Mouse (Mus musculus) large intestine, adult 2 months (tissue): ENCODE data around the gene Gm10837. TPM values are rescaled to one million over a fixed set of nuclear protein-coding genes. Genes with fewer than 3 reads are reported as not detected.
"Not testable (repeated sequence)": the region's sequence is repeated elsewhere in the genome, so short reads cannot be mapped to it uniquely, and the experiment has no call there.

Source experiments
- DNase-seq: peaks from one replicate; pipeline ENCODE4 v3.0.0-alpha.2; 2012; ENCODE audit warnings: low read depth, low spot score
- WGBS: fragments of 180-500 bp; shearing (Covaris S2); methylation state at CpG from one replicate; pipeline ENCODE4 v1.1.7; 2018; 5-methylcytosine and 5-hydroxymethylcytosine counted together
- polyA plus RNA-seq: library from polyadenylated mRNA; depleted of rRNA; stranded (reverse); fragments of >200 nt; gene quantifications from 2 replicates; pipeline ENCODE4 v1.2.3, GENCODE M21; 2012

Gm10837 gene
- polyA plus RNA-seq, 1 experiment = not detected

DNA sequence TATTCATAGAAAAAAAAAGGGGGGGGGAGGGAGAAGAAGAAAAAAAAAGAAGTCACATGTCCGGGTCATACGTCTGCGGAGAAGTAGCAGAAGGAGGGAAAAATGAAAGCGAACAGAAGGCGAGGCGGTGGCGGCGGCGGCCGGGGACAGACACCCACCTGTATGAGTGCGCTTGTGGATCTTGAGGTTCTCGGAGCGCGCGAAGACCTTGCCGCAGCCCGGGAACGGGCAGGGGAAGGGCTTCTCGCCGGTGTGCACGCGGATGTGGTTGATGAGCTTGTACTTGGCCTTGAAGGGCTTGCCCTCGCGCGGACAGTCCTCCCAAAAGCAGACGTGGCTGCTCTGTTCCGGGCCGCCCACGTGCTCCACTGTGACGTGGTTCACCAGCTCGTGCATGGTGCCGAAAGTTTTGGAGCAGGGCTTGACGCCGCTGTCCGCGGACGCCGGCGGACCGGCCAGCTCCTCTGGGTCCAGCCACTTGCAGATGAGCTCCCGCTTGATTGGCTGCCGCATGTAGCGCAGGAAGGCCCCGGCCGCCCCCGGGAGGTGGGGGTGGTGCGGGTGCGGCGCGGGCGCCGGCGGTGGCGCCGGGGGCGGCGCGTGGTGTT, 26.5 kb upstream of the Gm10837 start:
- DNase-seq = not testable (repeated sequence)
- 1% methylated on average over 57 of the region's 58 CpGs for WGBS

DNA sequence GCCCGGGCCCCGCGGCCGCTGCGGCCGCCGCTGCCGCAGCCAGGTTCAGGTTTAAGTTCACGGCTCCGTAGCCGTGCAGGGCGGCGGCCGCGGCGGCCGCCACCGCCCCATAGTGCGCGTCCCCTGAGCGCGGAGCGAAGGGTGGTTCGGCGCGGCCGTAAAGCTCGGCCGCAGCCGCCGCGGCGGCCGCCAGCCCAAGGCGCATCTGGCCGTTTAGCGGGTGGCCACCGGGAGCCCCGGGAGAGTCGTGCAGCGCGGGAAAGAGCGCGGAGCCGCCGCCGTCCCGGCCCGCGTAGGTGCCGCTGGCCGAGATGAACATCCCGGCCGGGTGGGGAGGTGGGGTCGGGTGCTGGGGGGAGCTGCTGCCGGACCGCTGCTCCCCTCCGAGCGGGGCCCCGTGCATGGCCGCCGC, 26.0 kb upstream of the Gm10837 start:
- under 1% methylated on average over 62 of the region's 62 CpGs for WGBS
- DNase-seq = no peak

GRCm38 (mm10) chr14:122464763-122465741, 25.3 kb upstream of the Gm10837 start, which contains the start of gene Zic5:
Zic5 (minus strand) TSS chr14:122465677.
- 2% methylated on average over 61 of the region's 62 CpGs for WGBS
- no peak for DNase-seq

GRCm38 (mm10) chr14:122465931-122466490, 24.4 kb upstream of the Gm10837 start:
- 20% methylated on average over 13 of the region's 13 CpGs for WGBS
- no peak for DNase-seq

GRCm38 (mm10) chr14:122466756-122467362, 23.5 kb upstream of the Gm10837 start:
- WGBS = 44% methylated on average over 7 of the region's 7 CpGs
- DNase-seq = no peak

DNA sequence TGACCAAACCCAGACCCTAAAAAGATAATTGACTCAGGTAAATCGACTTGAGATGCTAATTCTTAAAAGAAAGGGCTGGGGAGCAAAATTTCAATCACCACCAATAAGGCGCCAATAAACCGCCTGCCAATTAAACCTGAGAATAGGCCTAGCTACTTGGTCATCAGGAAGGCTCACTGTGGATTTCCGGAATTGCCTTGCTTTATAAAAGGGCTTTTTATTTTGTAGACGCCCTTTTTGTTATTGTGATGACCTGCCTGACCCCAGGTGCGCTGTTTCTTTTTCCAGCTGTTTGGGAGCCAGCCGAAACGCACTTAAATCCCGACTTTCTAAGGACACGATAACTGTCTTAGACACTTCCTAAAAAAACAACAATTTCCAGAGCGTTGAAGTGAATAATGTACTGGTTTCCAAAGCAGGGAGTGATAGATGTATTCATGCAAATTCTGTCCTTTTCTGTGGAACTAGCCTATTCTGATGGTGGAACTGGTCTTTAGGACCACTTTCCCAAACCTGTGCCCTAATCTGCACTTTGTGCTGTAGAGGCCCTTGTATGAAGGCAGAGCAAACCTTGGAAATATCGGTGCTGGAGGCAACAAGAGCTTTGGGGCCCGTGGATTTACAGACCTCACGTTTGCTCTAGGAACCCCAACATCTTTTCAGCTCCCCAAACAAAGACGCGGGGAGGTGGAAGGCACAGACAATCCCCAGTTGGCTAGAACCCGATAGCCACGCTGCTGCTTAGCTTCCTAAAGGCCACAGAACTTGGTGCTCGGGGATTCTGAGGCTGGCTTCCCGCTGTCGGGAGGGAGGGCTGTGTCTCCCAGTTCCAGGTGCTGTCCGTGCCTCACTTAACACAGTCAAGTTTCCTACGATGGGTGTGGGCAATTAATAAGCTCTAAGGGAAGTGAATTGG, 22.2 kb upstream of the Gm10837 start:
- 8% methylated on average over 23 of the region's 23 CpGs for WGBS

GRCm38 (mm10) chr14:122468971-122469755, 21.2 kb upstream of the Gm10837 start:
- no peak for DNase-seq
- 6% methylated on average over 28 of the region's 28 CpGs for WGBS

More for the DNA sequence above, 22.2 kb upstream of the Gm10837 start:
- DNase-seq = no peak

GRCm38 (mm10) chr14:122471449-122472085, 18.8 kb upstream of the Gm10837 start:
- DNase-seq = no peak
- 9% methylated on average over 31 of the region's 31 CpGs for WGBS

- WGBS = 2% methylated on average over 13 of the region's 13 CpGs
Observed at GRCm38 (mm10) chr14:122472161-122472560, 18.2 kb upstream of the Gm10837 start.

DNA sequence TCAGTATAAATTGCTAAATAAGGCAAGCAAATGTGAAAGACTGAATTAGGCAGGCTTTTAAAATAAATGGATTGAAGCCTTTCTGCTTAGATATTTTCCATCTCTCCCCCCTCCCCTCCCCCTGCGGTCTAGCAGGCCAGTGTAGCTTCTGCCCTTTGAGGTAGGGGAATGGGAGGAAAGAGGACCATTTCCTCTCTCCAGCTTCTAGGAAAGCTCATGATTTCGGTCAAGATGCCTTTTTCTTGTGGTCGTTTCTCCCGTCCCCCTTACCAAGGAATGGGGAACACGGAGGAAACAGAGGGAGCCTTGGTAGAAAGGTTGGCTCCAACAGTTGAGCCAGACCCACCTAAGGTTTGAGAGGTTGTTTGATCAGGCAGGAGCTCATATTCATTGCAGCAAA, 17.7 kb upstream of the Gm10837 start:
- 4% methylated on average over 5 of the region's 5 CpGs for WGBS
- no peak for DNase-seq

More at GRCm38 (mm10) chr14:122472161-122472560, 18.2 kb upstream of the Gm10837 start:
- no peak for DNase-seq

DNA sequence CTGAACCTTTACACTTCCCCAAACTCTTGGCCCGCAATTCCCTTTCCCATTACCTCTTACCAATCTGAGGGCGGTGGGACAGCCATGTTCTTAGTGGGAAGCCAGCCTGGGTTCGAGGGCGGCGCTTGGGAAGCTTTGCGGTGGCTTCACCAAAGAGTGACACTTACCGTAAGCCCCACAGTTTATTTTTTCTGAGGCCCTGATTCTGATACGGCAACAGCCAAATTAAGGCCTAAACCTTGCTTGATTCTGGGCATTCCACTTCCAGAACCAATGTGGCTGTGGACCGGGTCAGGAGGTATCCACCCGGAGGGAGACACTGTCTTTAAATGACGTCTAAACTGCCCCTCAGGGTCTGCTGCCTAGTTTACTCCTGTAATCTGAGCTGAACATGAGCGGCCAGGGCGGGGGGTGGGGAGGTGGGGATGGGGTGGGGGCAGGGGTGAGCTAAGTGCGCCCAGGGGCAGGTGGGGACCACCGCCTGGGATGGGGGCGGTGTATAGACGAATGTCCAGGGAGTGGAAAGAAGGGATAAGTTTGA, 17.1 kb upstream of the Gm10837 start:
- no peak for DNase-seq

GRCm38 (mm10) chr14:122474041-122474890, 16.1 kb upstream of the Gm10837 start:
- 2% methylated on average over 54 of the region's 57 CpGs for WGBS
- DNase-seq = no peak

More for the DNA sequence above, 17.1 kb upstream of the Gm10837 start:
- 4% methylated on average over 17 of the region's 17 CpGs for WGBS

GRCm38 (mm10) chr14:122474891-122475556, 15.4 kb upstream of the Gm10837 start, which contains the start of gene Zic2:
Zic2 (plus strand) TSS chr14:122475435.
- WGBS = under 1% methylated on average over 60 of the region's 73 CpGs
- no peak for DNase-seq

DNA sequence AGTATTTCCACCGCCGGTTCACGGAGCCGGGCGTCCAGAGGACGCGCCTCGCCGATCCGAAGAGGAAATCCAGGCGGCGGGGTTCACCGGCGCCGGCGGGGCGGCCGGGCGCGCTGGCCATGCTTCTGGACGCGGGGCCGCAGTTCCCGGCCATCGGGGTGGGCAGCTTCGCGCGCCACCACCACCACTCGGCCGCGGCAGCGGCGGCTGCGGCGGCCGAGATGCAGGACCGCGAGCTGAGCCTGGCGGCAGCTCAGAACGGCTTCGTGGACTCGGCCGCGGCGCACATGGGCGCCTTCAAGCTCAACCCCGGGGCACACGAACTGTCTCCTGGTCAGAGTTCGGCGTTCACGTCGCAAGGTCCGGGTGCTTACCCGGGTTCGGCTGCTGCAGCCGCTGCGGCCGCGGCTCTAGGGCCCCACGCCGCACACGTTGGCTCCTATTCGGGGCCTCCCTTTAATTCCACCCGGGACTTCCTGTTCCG, 14.8 kb upstream of the Gm10837 start:
- no peak for DNase-seq

DNA sequence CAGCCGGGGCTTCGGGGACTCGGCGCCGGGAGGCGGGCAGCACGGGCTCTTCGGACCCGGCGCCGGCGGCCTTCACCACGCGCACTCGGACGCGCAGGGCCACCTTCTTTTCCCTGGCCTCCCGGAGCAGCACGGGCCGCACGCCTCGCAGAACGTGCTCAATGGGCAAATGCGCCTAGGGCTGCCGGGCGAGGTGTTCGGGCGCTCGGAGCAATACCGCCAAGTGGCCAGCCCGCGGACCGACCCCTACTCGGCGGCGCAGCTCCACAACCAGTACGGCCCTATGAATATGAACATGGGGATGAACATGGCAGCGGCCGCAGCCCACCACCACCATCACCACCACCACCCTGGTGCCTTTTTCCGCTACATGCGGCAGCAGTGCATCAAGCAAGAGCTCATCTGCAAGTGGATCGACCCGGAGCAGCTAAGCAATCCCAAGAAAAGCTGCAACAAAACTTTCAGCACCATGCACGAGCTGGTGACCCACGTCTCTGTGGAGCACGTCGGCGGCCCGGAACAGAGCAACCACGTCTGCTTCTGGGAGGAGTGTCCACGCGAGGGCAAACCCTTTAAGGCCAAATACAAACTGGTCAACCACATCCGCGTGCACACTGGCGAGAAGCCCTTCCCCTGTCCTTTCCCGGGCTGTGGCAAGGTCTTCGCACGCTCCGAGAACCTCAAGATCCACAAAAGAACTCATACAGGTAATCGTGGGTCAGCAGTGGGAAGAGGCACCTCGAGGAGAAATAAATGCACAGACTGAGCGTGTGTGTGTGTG, 14.2 kb upstream of the Gm10837 start:
- 2% methylated on average over 62 of the region's 62 CpGs for WGBS
- DNase-seq = no peak

More for the DNA sequence above, 14.8 kb upstream of the Gm10837 start:
- WGBS = under 1% methylated on average over 65 of the region's 65 CpGs
